Mouse (Mus musculus) cerebellum, adult 11-12 months (tissue): ENCODE measurements around the gene Dpp6.

ENCODE experiments used
- DNase-seq: peaks from one replicate; pipeline ENCODE4 v3.0.0; 2022

Gene Dpp6

GRCm38 (mm10) chr5:26816975-26817941, at the start of gene Dpp6:
Gene Dpp6 (plus strand): TSS chr5:26817203.
- DNase-seq = peak; percentile 88

DNA sequence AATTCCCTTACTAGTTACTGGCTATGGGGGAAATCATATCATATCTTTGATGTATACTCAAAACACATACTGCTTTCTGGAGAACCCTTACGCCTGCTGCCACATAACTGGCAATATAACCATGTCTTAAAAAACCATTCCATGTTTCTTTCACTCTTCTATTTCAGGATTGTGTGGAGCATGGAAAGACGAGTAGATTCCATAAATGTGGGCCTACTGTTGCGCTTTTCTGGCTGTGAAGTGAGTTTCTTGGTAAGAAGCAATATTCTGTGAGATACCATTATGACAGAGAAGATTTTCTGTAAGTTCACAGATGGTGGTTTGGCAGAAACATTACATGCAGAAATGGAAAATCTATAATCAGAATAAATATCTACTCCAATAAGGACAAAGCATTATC, 33.0 kb upstream of the Dpp6 start:
- no peak for DNase-seq

DNA sequence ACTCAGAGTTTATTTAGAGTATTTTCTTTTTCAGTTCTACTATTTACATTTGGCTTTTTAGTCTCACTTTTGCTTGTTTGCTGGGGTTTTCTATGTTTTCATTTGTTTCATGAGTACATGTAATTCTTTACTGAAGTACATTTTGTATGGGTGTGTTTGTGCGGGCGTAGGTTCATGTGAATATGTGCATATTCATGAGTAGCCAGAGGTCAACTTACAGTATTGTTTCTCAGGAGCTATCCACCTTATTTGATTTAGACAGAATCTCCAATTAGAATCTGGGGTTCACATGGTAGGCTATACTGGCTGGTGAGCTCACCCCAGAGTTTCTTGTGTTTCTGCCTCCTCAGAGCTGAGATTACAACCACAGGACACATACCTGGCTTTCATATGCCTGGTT, 21.5 kb upstream of the Dpp6 start:
- no peak for DNase-seq

- peak; percentile 76 for DNase-seq
Observed at GRCm38 (mm10) chr5:26835972-26836371, 19.0 kb downstream of the Dpp6 start.

- no peak for DNase-seq
Observed at GRCm38 (mm10) chr5:26841151-26841550, 24.1 kb downstream of the Dpp6 start.

DNA sequence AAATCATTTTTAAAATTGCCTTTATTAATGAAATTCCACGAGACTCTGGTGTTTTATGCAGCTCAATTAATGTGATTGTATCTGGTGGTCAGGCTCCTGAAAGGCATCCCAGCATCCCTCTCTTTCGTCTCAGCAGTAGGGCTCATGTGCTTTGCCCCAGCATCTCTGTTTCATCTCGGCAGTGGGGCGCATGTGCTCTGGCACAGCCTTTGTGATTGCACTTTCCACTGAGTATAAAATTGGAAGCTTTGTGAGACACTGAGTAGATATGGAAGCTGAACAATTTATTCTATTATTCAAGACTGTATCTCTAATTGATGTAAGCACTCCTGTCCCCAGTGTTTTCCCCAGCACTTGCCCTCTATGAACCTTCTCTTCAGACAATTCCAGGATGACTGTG, 37.7 kb downstream of the Dpp6 start:
- no peak for DNase-seq

DNA sequence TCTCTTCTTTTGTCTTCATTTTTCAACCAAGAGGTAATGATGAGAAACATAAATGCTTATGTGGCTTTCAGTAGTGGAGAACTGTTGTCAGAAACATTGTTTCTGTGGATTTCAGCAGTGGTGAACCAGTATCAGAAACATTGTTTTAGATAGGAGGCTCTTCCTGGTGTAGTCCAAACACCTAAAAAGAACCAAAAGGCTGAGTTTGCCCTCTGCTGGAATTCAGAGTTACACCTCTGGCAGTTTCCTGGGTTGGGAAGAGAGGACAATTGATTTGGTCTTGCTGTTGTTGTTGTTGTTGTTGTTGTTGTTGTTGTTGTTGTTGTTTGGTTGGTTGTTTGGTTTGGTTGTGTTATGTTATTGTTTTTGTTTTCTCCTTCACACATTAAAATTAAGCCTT, 58.4 kb downstream of the Dpp6 start:
- peak; percentile 34 for DNase-seq

DNA sequence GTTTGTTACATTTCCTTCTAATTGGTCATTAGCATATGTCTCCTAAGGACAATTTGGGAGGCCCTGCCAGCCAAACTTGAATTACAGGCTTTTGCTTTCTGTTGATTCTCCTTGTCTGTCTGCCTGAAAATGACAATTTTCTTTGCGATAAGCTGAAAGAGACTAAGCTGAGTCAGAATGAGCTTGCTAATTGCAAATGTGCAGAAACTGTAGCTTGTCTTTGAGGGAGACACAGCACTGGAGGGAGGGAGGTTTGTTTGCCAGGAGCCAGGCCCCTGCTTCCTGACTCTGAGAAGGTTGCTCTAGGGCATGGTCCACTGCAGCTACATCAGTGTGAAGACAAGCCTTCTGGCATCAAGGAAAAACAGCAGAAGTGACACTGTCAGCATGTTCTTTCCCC, 70.5 kb downstream of the Dpp6 start:
- DNase-seq = no peak

- no peak for DNase-seq
Observed at GRCm38 (mm10) chr5:26888080-26888479, 71.1 kb downstream of the Dpp6 start.

DNA sequence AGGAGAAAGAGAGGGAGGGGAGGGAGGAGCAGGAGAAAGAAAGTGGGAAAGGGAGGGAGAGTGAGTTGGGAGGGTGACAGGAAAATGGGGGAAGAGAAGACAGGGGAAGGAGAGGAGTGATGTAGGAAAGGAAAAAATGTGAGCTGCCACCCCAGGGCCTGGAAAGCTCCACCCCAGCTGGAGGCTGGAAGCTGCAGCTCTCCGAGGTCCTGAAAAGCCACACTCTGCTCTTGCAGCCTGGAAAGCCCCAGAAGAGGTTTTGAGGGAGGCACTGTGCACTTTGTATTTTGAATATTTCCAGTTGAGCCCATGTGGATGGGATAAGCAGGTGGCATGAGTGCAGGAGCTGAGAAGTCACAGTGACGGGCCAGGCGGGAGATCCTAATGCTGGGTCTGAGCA, 77.3 kb downstream of the Dpp6 start:
- DNase-seq = no peak

- peak; percentile 71 for DNase-seq
Observed at GRCm38 (mm10) chr5:26903786-26904185, 86.8 kb downstream of the Dpp6 start.

GRCm38 (mm10) chr5:26904324-26905041, 87.5 kb downstream of the Dpp6 start:
- DNase-seq = peak; percentile 87

- no peak for DNase-seq
Observed at GRCm38 (mm10) chr5:26907151-26907550, 90.1 kb downstream of the Dpp6 start.

DNA sequence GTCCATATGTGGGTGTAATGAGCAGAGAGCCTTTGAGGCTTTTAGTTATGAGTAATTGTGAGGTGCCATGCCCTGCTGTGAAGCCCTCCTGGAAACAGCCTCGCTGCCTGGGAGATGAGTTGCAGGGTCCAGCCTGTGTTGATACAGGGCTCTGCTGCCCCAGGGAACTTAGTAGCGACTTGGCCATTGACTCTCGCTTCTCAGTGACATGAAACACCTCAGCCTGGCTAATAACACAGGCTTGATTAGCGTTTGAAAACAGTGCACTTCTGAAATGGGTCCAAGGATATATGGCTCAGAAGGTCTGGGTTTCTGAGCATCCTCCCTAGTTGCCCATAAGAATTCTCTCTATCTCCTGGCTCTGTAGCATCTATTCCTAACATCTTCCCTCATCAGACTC, 91.6 kb downstream of the Dpp6 start:
- DNase-seq = no peak

- DNase-seq = no peak
Observed at GRCm38 (mm10) chr5:26910353-26910752, 93.3 kb downstream of the Dpp6 start.

DNA sequence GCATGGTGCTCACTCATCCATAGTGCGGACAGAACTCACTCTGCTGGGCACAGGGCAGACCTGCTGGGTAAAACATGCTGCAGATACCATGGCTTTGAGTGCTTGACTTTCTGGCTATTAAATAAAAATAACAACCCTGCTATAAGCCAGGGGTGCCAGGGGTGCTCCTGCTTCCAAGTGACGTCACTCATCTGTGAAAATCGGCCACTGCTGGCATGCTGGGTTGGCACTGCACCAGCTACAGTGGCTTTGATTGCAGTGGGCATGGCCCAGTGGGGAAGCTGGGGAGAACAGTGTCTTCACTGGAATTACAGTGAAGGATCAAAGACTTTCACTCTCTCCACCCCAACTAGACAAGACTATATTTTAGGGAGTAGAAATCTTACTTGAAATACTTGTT, 95.0 kb downstream of the Dpp6 start:
- no peak for DNase-seq

DNA sequence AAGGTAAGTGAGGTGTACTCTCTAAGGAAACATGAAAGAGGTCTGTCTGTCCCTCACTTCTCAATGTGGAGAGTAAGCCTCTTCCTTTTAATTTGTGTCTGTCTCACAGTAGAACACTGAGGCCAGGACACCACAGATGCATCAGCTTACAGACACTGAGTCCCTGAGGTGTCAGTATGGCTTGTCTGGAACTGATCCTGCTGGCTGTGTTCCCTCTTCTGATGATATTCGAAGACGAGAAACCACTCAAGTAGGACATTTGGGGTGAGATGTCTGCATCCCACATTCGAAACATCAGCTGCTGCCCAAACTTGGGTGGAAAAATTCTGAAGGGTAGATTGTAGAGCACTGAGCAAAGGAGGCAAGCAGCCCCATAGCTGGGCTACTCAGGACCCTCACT, 101.8 kb downstream of the Dpp6 start:
- DNase-seq = peak; percentile 70

DNA sequence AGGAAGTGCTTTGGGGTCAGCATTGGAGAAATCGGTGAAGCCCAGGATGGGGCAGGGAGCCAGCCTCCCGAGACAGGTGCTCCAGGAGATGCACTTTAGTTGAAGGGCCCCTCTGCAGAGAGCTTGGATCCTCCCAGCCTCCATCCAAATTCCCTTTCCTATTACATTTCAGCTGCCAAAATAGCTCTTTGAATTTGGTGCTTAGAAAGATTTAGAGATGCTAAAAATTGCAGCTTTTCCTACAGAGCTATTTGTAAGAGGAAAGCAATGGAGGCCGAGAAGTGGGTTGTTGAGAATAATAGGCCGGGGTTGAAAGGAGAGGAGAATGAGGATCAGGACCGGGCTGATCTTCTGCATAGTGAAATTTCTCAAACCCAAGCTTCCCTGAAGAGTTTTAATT, 107.5 kb downstream of the Dpp6 start:
- no peak for DNase-seq

DNA sequence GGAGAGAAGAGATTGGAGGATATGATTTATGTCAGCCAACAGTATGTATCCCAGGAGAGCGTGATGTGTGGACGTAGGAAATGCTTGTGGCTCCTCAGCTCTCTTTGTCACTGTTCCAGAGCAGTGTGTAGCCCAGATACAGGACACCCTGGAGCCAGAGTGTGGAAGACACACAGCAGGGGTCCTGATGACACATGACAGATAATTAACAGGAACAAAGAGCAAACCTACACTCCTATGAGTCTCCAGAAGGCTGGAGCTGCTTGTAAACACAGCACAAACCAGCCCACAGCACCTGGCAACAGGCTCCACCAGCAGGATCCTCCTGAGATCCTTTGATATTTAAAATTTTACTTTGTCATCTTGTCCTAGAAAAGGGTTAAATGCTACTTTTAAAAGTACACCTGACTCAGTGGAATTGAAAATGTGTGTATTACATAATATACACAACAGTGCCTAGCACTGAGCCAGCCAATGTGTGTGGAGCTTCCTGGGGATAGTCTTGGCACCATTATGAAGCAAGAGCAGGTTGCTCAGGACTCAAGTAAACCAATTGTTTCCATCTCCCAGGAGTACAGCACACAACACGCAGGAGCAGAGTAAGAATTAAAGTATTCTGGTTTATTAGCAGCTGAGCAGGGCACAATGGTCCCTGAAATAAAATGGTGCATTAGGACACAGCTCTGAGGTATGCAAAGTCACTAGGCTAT, 115.6 kb downstream of the Dpp6 start:
- peak; percentile 78 for DNase-seq

GRCm38 (mm10) chr5:26934911-26935310, 117.9 kb downstream of the Dpp6 start:
- peak; percentile 48 for DNase-seq

DNA sequence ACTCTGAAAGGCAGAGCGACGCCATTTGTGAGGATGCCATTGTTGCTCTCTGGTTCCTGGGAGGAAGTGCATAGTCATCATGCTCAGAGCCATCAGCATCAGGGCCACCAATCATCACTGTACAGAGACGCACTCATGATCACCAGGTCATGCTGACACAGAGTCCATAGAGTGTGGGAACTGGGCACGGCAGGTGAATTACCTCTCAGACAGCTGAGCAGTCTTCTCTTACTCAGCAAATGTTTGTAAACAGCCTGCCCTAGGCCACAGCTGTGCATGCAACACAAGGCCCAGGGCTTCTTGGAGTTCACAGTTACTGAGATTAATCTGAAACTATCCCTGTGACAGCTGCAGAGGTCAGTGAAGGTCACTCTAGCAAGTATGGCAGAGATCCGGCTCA, 124.5 kb downstream of the Dpp6 start:
- DNase-seq = no peak

GRCm38 (mm10) chr5:26945169-26945920, 128.3 kb downstream of the Dpp6 start:
- peak; percentile 61 for DNase-seq
